Mouse (Mus musculus) monocyte, adult 5-6 weeks (primary cell): Measurements from ENCODE around the gene Hspa1b. TPM values are rescaled to one million over a fixed set of nuclear protein-coding genes. Genes with fewer than 3 reads are reported as not detected.
"Not testable (repeated sequence)": the region's sequence is repeated elsewhere in the genome, so short reads cannot be mapped to it uniquely, and the experiment has no call there.

ENCODE experiments used
- ATAC-seq: fragments of 153-309, 156-312 bp; replicated peaks from 2 replicates; pipeline ENCODE4 v1.8.0; 2017; ENCODE audit warnings: mild to moderate bottlenecking; ENCODE audit not compliant: low TSS enrichment, insufficient number of reproducible peaks, severe bottlenecking, poor library complexity, low FRiP score
- total RNA-seq: library from RNA; stranded (forward); fragments of 200-1000, 200-491, 200-594 nt; gene quantifications from 3 replicates; pipeline ENCODE4 v1.2.3, GENCODE M21; 2017

The Hspa1b gene
- total RNA-seq, 1 experiment from 2014 or later, result 15.8 TPM

DNA sequence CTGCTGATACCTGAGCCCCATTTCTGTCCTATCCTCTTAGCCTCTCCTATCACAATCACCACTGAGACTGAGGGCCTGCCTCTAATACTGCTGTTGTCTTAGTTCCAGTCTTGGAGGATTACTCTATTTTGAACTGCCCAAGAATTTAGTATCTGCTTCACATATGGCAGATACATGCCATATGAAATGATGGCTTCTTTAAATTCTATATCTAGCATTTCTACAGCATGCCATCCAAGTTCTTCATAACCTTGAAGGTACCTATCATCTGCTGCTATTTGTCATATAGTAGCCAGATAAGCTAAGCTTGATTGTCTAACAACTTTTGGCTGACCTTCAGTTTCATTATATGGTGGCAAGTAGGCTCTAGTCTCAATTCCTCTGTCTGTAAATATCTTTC lies 35.7 kb upstream of the Hspa1b start:
- ATAC-seq, result no peak

DNA sequence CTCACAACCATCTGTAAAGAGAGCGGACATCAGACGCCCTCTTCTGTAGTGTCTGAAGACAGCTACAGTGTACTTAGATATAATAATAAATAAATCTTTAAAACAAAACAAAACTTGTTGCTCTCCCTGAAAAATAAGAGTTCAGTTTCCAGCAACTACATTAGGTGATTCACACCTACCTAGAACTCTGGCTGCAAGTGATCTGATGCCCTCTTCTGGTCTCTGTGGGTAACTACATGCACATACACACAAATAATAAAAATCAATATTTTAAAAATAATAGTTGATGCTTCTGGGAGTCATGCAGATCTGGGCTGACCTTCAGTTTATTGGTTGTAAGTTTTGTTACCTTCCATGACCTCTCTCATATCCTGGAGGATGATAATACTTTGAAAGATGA lies 25.2 kb upstream of the Hspa1b start:
- ATAC-seq, result no peak

DNA sequence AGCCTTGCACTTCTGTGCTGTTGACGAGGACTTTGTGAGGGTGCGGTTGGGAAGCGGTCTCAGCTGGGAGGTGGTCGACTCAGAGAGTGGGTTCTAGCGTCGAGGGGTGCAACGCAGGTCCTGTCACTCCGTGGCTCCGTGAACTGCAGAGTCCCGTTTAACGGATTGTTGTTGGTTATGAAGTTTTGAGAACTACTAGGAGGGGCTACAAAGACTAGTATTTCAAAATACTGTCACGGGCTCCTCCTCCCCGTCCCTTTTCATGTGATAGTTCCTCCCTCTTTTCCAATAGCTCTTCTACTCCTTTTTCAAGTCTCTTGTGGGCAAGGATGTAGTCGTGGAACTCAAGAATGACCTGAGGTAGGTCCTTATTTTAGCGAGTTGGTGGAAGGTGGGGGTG lies 23.3 kb upstream of the Hspa1b start:
- peak; percentile 37 for ATAC-seq

DNA sequence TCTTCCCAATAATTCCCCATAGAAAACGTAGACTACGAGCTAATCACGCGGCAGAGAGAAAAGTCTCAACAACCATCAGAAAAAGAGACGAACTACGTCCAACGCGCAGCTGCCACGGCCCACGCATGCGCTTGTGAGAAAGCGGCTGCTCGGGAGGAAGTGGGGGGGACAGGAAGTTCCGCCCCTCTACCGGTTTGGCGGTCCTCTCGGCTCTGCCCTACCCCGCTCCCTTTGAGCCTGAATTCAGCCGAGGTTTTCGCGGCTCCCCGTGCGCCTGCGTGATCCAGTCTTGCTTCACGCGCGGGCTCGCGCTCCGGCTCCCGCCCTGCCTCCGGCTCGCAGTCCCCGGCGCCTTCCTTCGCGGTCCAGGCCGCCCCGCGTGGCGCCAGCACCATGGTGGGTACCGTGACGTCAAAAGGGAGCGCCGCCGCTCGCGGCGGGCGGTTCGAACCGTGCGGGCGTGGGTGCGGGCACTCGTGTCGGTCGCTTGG lies 22.7 kb upstream of the Hspa1b start, which contains the start of gene Lsm2:
Gene Lsm2, plus strand, starts transcription at position 173 of the 491 bp plus-strand sequence.
- ATAC-seq, result peak; percentile 93

DNA sequence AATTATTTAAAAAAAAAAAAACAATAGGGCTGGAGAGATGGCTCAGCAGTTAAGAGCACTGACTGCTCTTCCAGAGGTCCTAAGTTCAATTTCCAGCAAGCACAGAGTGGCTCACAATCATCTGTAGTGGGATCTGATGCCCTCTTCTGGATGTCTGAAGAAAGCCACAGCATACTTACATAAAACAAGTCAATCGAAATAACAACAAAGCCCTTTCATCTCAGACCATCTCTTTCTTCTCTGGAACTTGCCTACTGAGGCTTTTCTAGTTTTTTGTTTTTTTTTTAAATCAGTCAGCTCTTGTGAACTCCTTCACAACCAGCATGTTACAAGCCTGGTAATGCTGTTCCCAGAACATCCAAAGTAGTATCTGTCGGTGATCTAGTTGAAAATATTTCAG lies 21.6 kb upstream of the Hspa1b start:
- no peak for ATAC-seq

DNA sequence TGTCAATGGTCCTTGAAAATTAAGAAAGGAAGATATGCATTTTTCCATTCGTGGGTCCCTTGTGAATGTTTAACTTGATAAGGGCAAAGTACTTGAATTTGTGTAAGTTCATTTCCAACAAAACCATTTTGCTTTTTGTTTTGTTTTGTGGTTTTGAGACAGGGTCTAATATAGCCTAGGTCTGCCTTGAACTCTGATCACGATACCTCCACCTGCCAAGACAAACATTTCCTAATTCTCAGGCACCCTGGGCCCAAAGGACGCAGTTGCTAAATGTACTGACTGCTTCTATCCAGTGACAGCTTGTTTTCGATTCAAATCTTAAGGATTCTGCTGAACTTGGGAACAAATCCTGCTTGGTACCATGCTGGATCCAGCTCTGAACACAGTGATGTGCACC lies 20.6 kb upstream of the Hspa1b start:
- ATAC-seq, result no peak

DNA sequence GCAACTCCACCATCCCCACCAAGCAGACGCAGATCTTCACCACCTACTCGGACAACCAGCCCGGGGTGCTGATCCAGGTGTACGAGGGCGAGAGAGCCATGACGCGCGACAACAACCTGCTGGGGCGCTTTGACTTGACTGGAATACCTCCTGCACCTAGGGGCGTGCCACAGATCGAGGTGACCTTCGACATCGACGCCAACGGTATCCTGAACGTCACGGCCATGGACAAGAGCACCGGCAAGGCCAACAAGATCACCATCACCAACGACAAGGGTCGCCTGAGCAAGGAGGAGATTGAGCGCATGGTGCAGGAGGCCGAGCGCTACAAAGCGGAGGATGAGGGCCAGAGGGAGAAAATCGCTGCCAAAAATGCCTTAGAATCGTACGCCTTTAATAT lies 19.2 kb upstream of the Hspa1b start:
- ATAC-seq, result no peak

DNA sequence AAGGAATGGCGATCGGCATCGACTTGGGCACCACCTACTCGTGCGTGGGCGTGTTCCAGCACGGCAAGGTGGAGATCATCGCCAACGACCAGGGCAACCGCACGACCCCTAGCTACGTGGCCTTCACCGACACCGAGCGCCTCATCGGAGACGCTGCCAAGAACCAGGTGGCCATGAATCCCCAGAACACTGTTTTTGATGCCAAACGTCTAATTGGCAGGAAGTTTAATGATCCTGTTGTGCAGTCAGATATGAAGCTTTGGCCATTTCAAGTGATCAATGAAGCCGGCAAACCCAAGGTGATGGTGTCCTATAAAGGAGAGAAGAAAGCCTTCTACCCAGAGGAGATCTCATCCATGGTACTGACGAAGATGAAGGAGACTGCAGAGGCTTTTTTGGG lies 18.0 kb upstream of the Hspa1b start:
- no peak for ATAC-seq

DNA sequence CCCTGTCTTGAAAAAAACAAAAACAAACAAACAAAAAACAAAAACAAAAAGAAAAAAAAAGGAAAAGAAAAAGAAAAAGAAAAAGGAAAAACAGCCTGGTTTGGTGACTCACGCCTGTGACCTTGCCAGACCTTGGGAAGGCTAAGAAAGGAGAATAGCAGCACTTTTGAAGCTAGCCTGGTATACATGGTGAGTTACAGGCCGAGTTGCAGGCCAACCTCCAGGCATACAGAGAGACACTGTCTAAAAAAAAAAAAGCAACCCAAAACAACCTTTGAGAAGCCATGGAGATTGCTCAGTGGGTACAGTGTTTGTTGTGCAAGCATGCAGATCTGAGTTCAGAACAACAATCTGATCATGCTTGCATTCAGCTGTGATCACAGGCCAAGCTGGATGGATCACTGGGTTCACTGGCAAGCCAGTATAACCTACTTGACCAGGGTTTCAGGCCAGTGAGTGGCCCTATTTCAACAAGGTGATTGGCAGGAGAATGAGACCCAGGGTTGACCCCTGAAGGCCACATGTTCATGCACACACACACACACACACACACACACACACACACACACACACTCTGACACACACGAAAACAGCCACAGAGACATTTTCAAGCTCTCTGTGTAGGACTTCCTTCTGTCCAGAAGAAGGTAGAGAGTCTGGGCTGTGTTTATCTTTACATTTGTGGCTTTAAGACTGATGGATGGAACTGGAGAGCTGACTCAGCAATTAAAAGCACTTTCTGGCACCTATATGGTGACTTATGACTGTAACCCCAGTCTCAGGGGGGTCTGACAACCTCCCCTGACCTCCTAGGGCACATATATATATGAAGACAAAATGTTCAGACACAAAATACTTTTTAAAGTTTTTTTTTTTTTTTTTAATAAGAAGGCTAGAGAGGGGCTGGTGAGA lies 16.8 kb upstream of the Hspa1b start:
- no peak for ATAC-seq

DNA sequence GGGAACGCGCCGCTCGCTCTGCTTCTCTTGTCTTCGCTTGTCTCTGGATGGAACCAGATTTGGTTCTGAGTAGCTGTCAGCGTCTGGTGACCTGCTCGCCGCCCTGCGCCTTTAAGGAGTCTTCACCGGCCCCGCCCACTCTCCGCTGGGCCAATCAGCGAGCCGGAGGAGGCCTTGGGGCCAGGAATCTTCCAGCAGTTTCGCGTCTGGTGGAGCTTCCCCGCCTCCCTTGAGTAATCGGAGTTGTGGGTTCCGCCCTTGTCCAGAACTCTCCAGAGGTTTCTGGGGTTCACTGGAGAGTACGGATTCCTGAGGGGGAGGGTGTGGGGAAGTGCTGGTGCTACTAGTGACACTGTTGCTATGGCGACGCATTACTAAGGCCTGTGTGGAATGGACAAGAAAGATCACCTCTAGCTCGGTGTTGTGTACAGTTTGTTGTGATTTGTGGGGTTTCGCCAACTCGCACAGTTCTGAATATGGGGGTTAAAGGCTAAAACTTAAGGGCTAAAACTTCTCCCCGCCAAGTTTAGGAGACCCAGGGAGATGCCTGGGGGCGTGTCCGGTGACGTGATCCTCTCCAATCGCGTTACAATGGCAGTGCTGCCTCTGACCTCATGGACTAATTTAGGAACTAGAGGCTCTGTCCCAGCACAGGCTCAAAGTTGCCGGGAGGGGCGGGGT lies 13.2 kb upstream of the Hspa1b start, which contains the start of the genes Hspa1a and Hspa1l:
Gene Hspa1a, minus strand, starts transcription at position 88 of the 681 bp plus-strand sequence.
Gene Hspa1l, plus strand, starts transcription at position 635 of the 681 bp plus-strand sequence.
- peak; percentile 96 for ATAC-seq

DNA sequence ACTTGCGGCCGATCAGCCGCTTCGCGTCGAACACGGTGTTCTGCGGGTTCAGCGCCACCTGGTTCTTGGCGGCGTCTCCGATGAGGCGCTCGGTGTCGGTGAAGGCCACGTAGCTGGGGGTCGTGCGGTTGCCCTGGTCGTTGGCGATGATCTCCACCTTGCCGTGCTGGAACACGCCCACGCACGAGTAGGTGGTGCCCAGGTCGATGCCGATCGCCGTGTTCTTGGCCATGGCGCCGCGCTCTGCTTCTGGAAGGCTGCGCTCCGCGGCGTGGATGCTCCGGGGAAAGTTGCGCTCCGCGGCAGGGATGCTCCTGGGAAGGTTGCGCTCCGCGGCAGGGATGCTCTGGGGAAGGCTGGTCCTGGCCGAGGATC lies 12.6 kb upstream of the Hspa1b start:
- not testable (repeated sequence) for ATAC-seq

DNA sequence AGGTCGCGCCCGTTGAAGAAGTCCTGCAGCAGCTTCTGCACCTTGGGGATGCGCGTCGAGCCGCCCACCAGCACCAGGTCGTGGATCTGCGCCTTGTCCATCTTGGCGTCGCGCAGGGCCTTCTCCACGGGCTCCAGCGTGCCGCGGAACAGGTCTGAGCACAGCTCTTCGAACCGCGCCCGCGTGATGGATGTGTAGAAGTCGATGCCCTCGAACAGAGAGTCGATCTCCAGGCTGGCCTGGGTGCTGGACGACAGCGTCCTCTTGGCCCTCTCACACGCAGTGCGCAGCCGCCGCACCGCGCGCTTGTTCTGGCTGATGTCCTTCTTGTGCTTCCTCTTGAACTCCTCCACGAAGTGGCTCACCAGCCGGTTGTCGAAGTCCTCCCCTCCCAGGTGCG lies 11.8 kb upstream of the Hspa1b start:
- ATAC-seq, result not testable (repeated sequence)

DNA sequence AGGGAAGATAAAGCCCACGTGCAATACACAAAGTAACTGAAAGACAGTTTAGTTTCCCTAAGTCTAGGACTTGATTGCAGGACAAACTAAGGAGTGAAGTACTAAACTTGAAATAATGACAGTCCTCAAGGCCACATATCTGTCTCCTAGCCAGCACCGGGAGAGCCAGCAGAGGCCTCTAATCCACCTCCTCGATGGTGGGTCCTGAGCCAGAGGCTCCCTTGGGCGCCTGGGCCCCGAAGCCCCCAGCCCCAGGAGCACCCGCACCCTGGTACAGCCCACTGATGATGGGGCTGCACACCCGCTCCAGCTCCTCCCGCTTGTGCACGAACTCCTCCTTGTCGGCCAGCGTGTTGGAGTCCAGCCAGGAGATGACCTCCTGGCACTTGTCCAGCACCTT lies 10.8 kb upstream of the Hspa1b start, which contains the start of gene Gm20481:
Gene Gm20481, plus strand, starts transcription at position 91 of the 400 bp plus-strand sequence.
- ATAC-seq, result not testable (repeated sequence)

DNA sequence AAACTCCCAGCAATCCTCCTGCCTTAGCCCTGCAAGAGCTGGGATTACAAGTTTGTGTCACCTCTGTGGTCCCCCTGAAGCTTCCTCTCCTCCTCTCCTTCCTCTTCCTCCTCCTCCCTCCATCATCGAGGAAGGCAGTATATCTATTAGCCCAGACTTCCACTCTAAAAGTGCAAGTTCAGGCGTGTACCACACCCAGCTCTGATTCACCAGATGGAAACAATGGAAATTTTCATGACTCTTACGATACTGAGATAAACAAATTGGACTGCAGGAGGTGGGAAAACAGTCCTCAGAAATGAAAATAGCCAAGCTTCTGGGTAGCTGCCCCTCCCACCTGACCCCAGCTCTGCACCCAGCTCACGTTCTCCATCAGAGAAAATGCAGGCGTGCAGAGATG lies 6.6 kb upstream of the Hspa1b start:
- ATAC-seq, result no peak

DNA sequence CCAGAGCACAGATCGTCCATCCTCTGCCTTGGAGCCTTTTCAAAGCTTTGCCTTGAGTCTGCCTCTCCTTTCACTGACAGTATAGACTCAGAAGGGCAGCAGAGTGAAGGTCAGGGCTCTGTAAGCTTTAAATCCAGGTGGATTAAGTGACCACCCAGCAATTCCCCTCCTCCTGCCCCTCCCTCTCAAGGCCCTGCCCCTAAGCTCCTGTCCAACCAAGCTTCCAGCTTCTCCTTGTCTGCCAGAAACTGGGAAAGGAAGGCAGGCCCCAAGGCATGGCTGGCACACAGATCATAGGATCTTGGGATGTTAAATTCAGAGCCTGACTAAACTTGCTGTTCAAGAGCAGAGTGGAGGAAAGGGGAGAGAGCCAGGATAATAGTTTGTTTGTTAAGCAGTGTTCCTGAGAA lies 5.6 kb upstream of the Hspa1b start:
- no peak for ATAC-seq

DNA sequence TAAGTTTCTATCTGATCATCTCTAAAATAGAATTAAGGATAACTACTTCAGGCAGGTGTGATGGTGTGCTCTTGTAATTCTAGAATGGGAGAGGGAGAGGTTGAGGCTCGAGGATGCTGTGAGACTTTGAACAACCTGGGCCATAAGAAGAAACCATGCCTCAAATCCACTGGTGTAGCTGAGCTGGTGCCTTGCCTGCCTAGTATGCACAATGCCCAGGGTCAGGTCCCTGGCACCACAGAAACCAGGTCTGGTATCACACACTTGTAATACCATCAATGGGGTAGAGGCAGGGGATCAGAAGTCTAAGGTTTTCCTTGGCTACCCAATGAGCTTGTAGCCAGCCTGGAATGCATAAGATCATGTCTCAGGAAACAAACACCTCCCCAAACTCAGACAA lies 3.8 kb upstream of the Hspa1b start:
- ATAC-seq, result no peak

DNA sequence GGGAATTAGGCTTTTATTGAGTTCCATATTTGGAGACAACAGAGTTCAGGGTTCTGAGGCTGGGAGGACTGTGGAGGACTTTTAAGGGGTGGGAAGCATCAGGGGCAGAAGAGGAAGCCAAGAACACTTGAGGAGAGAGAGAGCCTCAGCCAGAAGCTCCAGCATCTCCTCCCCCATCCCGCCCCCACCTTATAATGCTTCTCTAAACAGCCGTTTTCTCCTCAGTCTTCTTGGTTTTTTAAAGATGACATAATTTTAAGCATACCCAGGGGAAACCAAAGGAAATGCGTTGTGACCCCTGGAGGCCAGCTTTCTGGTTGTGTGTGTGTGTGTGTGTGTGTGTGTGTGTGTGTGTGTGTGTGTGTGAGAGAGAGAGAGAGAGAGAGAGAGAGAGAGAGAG lies 3.1 kb upstream of the Hspa1b start:
- no peak for ATAC-seq

DNA sequence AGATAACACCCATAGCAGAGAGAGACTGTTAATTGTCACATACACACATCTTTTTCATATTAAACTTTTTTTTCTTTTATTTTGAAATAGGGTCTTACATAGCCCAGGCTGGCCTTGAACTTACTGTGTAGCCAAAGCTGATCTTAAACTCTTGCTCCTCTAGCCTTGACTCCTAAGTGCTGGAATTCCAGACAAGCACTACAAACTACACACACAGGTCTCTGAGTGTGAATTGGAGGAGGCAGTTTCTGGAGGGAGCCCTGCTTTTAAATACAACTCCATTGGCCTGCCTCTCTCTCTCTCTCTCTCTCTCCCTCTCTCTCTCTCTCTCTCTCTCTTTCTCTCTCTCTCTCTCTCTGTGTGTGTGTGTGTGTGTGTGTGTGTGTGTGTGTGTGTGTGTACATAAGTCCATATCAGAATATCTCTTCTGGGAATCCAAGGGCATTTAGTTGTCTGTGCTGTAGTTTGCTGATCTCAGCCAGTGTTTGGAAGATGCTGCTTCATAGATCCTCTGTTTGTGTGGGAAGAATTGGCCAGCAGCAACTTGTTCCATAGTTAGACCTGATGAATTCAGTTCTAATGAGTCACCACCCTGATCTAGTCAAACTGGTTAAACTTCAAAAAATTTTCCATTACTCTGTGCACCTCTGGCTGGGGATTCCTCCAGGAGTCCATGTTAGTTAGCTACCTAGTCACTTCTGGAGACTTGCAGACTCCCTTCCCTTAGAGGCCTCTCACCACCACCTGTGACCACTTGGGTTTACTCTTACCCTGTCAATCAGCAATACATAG lies 1.9 kb upstream of the Hspa1b start:
- no peak for ATAC-seq
